Mouse (Mus musculus): Measurements from ENCODE around the gene Abcc3.

GRCm38 (mm10) chr11:94347063-94347575 lies 45.7 kb downstream of the Abcc3 start:
- no peak for TF ChIP-seq CTCF (IDR thresholded peaks at IDR 0.05)
- TF ChIP-seq EP300 (IDR thresholded peaks at IDR 0.05), result no peak
